Mouse (Mus musculus) G1E (cell line): Measurements from ENCODE around the gene Smg9.

ENCODE experiments used
- CTCF ChIP-seq: IDR thresholded peaks from 2 replicates; pipeline ENCODE4 v1.5.1; 2012; ENCODE audit warnings: low read depth, low read length, inconsistent platforms, mixed read lengths
- GATA1 ChIP-seq: IDR thresholded peaks from 2 replicates; pipeline ENCODE4 v1.6.1; 2012; ENCODE audit warnings: borderline replicate concordance, low read length, inconsistent platforms, mixed read lengths
- POLR2AphosphoS5 ChIP-seq: IDR thresholded peaks from 2 replicates; pipeline ENCODE4 v1.6.1; 2012; ENCODE audit warnings: low read depth, low read length, inconsistent platforms; ENCODE audit not compliant: insufficient replicate concordance
- TAL1 ChIP-seq: conservative IDR thresholded peaks from 2 replicates; pipeline ENCODE4 v1.6.1; 2012; ENCODE audit warnings: low read depth, low read length, inconsistent platforms, mixed read lengths

GRCm38 (mm10) chr7:24410123-24410522 is 10.7 kb downstream of the Smg9 start:
- TF ChIP-seq CTCF, result no peak
- no peak for TF ChIP-seq GATA1
- no peak for TF ChIP-seq POLR2AphosphoS5
- no peak for TF ChIP-seq TAL1
